Comparison of ENCODE assay signal across 20 mouse cellular contexts in genomic region chr4:57234348-57234747, GRCm38 (mm10).
"Had no signal": no experiment of that assay in that cellular context is flagged by ENCODE, and none has a peak within 500 bp of the region (broad histone marks: within the 10 kb centered on the region; RNA-seq: fewer than 3 reads in every experiment).

No protein-coding gene starts in this region.

- H3K4me2 ChIP-seq: liver, embryonic 12.5 days; lung, embryonic 15.5 days; neural tube, embryonic 13.5 days; neural tube, embryonic 15.5 days had no signal

- H3K36me3 ChIP-seq: liver, embryonic 12.5 days; neural tube, embryonic 15.5 days had no signal

- DNase-seq: lung, adult 18-20 months; lung, postnatal 14 days; lung, postnatal 36 days; retina, postnatal 1 day; right cerebral cortex, adult 18-20 months; right cerebral cortex, postnatal 25 days; right cerebral cortex, postnatal 4 days; spleen, adult 18-20 months; thymus, adult 2 months; thymus, postnatal 25 days; thymus, postnatal 4 days had no signal

- H3K4me3 ChIP-seq: liver, embryonic 12.5 days; lung, embryonic 15.5 days; megakaryocyte, embryonic 14.5 days; myocyte; neural tube, embryonic 13.5 days; neural tube, embryonic 15.5 days had no signal

- H3K9ac ChIP-seq: liver, embryonic 12.5 days; liver, embryonic 14.5 days; lung, embryonic 15.5 days; neural tube, embryonic 13.5 days; neural tube, embryonic 15.5 days had no signal

- H3K27me3 ChIP-seq: liver, embryonic 12.5 days; lung, embryonic 15.5 days; neural tube, embryonic 13.5 days; neural tube, embryonic 15.5 days had no signal

- H3K4me1 ChIP-seq: liver, embryonic 12.5 days had no signal

- H3K27ac ChIP-seq: liver, embryonic 12.5 days; liver, embryonic 14.5 days; lung, embryonic 15.5 days; macrophage; neural tube, embryonic 13.5 days; neural tube, embryonic 15.5 days had no signal

- H3K9me3 ChIP-seq: liver, embryonic 12.5 days; lung, embryonic 15.5 days; megakaryocyte, embryonic 14.5 days; neural tube, embryonic 13.5 days; neural tube, embryonic 15.5 days had no signal

- ATAC-seq: liver, embryonic 12.5 days; lung, postnatal 0 days had no signal
